Mouse (Mus musculus) forebrain, embryonic 10.5 days (tissue): ENCODE data around the gene Olfr1443. TPM values are rescaled to one million over a fixed set of nuclear protein-coding genes. Genes with fewer than 3 reads are reported as not detected.
"Not testable (repeated sequence)": the region's sequence is repeated elsewhere in the genome, so short reads cannot be mapped to it uniquely, and the experiment has no call there.

Source experiments
- DNase-seq: peaks from one replicate; pipeline ENCODE4 v3.0.0-alpha.2; 2017; ENCODE audit warnings: low spot score; ENCODE audit errors: extremely low spot score
- H3K27ac ChIP-seq: fragments of 300-500 bp; sonication (generic); 2 replicates; pipeline ENCODE4 v1.5.1; 2016; ENCODE audit warnings: mild to moderate bottlenecking
- H3K27me3 ChIP-seq: fragments of 300-500 bp; sonication (generic); 2 replicates; pipeline ENCODE4 v1.6.1; 2016; ENCODE audit warnings: mild to moderate bottlenecking; ENCODE audit not compliant: poor library complexity, severe bottlenecking
- H3K36me3 ChIP-seq: fragments of 300-500 bp; sonication (generic); replicated peaks from 2 replicates; pipeline ENCODE4 v1.6.1; 2016; ENCODE audit warnings: mild to moderate bottlenecking, moderate library complexity
- H3K4me1 ChIP-seq: fragments of 300-500 bp; sonication (generic); 2 replicates; pipeline ENCODE4 v1.6.1; 2016
- H3K4me3 ChIP-seq: fragments of 300-500 bp; sonication (generic); 2 replicates; pipeline ENCODE4 v1.5.1; 2016; ENCODE audit warnings: mild to moderate bottlenecking, moderate library complexity
- H3K9me3 ChIP-seq: fragments of 300-500 bp; sonication (generic); 2 replicates; pipeline ENCODE4 v1.6.1; 2016; ENCODE audit warnings: mild to moderate bottlenecking, moderate library complexity
- WGBS: fragments of 180-500 bp; shearing (Covaris S2); methylation state at CpG from one replicate; pipeline ENCODE4 v1.1.7; 2016; 5-methylcytosine and 5-hydroxymethylcytosine counted together
- polyA plus RNA-seq: library from polyadenylated mRNA; unstranded; fragments of >200 nt; fragmentation: Nextera tagmentation; extraction: Ambion mirVana; gene quantifications from 2 replicates; pipeline ENCODE4 v1.2.1, GENCODE M21; 2016

Gene Olfr1443
- polyA plus RNA-seq, 1 experiment from 2014 or later = not detected

DNA sequence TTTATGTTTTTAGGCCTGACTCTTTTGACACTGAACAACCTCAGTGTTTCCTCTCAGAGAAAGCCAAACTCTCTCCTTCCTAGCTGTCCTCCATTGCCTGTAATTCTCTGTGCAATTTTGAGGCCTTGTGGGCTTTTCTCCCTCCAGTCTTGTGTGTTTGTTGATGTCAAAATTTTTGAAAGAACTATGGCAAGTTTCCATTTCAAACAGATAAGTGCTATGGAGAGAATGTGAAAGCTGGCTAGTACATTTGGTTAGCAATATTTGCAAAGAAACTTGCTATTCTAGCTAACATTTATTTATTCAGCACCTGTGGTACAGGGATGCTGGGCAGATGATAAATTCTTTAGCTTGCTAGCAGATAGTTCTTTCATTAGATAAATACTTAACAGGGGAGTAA is 18.3 kb downstream of the Olfr1443 start:
- no peak overlapping the region for H3K27ac ChIP-seq
- no peak overlapping the region for H3K4me3 ChIP-seq
- H3K4me1 ChIP-seq = no peaks in the 10 kb centered on the region
- DNase-seq = no peak
- H3K27me3 ChIP-seq = no peaks in the 10 kb centered on the region
- H3K9me3 ChIP-seq = no peaks in the 10 kb centered on the region
- H3K36me3 ChIP-seq = no peaks in the 10 kb centered on the region

DNA sequence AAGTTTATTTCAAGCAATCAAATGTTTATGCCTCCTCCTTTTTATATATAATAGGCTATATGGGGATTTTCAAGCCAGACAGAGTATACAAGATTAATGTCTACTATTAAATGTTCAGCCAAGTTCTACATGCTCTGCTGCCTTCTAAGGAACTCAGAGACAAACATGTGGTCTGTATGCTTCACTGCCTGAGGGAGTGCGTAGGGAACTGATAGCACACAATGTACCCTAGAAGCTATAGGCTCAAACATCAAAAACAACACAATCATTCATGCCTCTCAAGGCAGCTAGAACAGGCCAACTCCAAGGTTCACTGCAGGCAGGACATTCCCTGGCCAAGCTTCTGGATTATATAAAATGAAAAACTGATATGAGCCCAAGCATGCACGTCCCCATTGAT is 30.5 kb downstream of the Olfr1443 start:
- H3K36me3 ChIP-seq = no peaks in the 10 kb centered on the region
- no peaks in the 10 kb centered on the region for H3K27me3 ChIP-seq
- 83% methylated on average over 2 of the region's 2 CpGs for WGBS
- no peaks in the 10 kb centered on the region for H3K4me1 ChIP-seq
- H3K4me3 ChIP-seq = no peak overlapping the region
- no peak overlapping the region for H3K27ac ChIP-seq
- no peak for DNase-seq
- H3K9me3 ChIP-seq = no peaks in the 10 kb centered on the region

DNA sequence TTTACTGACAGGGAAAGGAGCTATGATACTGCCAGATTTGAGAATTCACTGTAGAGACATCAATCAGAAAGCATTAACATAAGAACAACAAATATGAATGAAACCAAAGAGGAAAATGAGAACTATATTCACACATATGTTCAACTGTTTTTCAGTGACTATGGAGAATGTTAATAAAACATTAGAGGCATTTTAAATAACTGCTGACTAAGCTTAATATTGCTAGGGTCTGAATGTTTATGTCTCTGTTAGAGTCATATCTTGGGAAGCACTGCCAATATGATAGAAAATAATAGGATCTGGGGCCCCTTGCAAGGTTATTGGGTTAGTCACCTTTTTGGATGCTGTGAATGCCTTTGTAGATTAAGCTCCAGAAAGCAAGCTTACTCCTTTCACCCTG is 31.1 kb downstream of the Olfr1443 start:
- Histone ChIP-seq H3K4me3 (no peak overlapping the region), H3K27ac (no peak overlapping the region), H3K36me3 (no peaks in the 10 kb centered on the region), H3K27me3 (no peaks in the 10 kb centered on the region), H3K4me1 (no peaks in the 10 kb centered on the region), H3K9me3 (no peaks in the 10 kb centered on the region)
- no peak for DNase-seq

DNA sequence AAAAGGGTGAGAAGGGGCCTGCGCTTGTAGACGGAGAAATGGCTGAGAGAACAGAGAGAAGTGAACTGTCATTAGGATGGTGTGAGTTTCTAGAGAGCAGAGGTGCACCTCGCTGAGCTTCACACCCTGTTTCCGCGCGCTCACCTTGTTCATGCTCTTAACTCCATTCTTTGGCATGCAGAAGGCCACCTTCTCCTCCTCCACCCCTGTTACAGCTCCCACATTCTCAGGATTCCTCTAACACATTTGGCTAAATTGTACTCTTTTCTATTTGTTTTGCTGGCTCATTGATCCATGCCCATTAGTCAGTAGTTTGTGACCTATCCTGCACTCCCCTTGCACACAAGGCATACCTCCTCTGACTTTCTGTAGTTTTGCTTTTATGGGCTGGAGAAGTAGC is 41.3 kb downstream of the Olfr1443 start:
- no peak overlapping the region for H3K27ac ChIP-seq
- H3K4me3 ChIP-seq = no peak overlapping the region
- no peaks in the 10 kb centered on the region for H3K36me3 ChIP-seq
- DNase-seq = no peak
- H3K9me3 ChIP-seq = no peaks in the 10 kb centered on the region
- 81% methylated on average over 6 of the region's 6 CpGs for WGBS
- no peaks in the 10 kb centered on the region for H3K27me3 ChIP-seq
- no peaks in the 10 kb centered on the region for H3K4me1 ChIP-seq

DNA sequence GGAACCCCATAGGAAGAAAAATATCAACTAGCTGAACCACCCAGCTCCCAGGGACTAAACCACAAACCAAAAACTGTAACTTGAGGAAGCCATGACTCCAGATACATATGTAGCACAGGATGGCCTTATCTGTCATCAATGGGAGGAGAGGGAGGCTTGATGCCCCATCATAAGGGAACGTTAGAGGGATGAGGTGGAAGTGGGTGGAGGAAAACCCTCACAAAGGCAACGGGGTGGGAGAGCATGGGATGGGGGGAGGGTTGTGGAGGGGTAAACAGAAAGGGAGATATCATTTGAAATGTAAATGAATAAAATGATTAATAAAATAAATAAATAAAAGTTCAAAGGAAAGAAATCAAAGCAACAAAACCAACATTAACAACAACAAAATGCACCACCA is 42.6 kb downstream of the Olfr1443 start:
- WGBS = 88% methylated on average over 2 of the region's 2 CpGs
- H3K9me3 ChIP-seq = no peaks in the 10 kb centered on the region
- H3K27me3 ChIP-seq = no peaks in the 10 kb centered on the region
- H3K36me3 ChIP-seq = no peaks in the 10 kb centered on the region
- no peak overlapping the region for H3K27ac ChIP-seq
- no peaks in the 10 kb centered on the region for H3K4me1 ChIP-seq
- H3K4me3 ChIP-seq = no peak overlapping the region
- DNase-seq = no peak

DNA sequence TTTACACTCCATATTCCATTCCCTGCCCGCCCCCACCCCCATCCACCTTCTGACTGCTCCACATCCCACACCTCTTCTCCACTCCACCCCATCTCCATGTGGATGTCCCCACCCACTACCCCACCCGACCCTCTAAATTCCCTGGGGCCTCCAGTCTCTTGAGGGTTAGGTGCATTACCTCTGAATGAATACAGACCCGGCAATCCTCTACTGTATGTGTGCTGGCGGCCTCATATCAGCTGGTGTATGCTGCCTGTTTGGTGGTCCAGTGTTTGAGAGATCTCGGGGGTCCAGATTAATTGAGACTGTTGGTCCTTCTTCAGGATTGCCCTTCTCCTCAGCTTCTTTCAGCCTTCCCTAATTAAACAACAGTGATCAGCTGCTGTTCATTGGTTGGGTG is 43.0 kb downstream of the Olfr1443 start:
- not testable (repeated sequence) for H3K4me3 ChIP-seq, H3K27me3 ChIP-seq, H3K4me1 ChIP-seq, H3K36me3 ChIP-seq, DNase-seq, H3K27ac ChIP-seq, H3K9me3 ChIP-seq
- WGBS = 82% methylated on average over 5 of the region's 5 CpGs

DNA sequence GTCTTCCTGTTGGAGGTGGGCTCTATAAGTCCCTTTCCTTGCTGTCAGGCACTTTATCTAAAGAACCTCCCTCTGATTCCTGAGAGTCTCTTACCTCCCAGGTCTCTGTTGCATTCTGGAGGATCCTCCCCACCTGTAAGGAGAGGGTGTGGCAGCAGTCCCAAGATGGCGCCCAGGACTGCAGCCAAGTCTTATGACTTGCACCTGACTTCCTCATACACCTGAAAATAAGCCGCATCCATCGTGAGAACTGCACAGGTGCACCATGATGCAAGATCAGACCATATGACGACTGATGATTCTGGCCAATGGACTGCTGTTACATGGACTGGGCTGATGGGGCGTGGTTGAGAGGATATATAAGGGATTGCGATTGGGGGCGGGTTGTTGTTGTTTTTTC is 43.7 kb downstream of the Olfr1443 start:
- not testable (repeated sequence) for H3K9me3 ChIP-seq, H3K4me1 ChIP-seq, H3K4me3 ChIP-seq, H3K36me3 ChIP-seq, H3K27ac ChIP-seq, H3K27me3 ChIP-seq, DNase-seq
- 92% methylated on average over 7 of the region's 7 CpGs for WGBS

DNA sequence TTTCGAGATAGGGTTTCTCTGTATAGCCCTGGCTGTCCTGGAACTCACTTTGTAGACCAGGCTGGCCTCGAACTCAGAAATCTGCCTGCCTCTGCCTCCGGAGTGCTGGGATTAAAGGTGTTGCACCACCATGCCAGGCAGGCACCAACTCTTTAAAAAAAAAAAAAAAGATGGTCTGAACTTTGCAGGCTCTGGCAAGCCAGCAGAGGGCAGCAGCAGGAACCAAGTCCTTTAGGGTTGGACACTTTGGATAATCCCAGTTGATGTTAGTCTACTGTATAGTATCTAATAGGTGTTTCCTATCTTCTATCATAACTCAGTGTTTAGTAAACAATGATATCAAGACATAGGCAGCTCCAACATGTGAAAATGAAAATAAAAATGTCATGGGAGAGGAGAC is 44.4 kb downstream of the Olfr1443 start:
- no peaks in the 10 kb centered on the region for H3K4me1 ChIP-seq
- no peaks in the 10 kb centered on the region for H3K36me3 ChIP-seq
- 75% methylated on average over 3 of the region's 3 CpGs for WGBS
- no peaks in the 10 kb centered on the region for H3K27me3 ChIP-seq
- H3K4me3 ChIP-seq = no peak overlapping the region
- no peak overlapping the region for H3K27ac ChIP-seq
- no peak for DNase-seq
- H3K9me3 ChIP-seq = no peaks in the 10 kb centered on the region

DNA sequence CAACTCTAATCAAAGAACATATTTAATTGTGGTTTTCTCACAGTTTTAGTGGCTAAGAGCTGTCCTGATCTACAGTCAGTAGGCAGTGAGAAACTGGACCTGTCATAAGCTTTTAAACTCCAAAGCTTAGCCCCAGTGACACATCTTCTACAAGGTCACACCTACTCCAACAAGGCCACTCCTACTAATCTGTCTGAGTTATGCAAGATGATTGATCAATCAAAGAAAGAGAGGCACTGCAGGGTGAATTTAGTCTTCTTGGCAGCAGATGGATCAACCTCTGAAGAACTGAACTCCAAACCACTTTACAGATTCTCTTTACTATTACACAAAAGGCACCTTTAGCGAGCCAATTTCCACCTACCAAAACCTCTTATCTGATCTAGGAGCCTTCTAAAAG is 47.9 kb downstream of the Olfr1443 start:
- no peak for DNase-seq

DNA sequence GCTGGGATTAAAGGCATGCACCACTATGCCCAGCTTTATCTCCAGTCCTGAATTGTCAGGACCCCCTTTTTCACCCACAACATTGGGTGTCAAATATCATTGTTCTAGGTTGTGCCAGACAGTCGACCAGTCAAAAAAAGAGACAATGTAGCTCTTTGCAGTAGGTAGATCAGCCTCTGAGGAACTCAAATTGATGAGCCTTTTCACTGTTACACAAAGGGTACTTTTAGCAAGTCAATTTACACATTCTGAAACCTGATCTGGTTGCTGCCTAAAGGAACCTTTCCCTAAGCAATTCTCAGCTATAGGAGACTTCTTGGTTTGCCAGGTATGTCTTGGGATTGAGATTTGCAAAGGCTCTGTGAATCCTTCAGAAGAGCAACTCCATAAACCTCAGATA is 53.1 kb downstream of the Olfr1443 start:
- no peaks in the 10 kb centered on the region for H3K4me1 ChIP-seq
- 67% methylated on average over 1 of the region's 1 CpGs for WGBS
- H3K9me3 ChIP-seq = no peaks in the 10 kb centered on the region

More for the DNA sequence above, 47.9 kb downstream of the Olfr1443 start:
- no peaks in the 10 kb centered on the region for H3K27me3 ChIP-seq
- 84% methylated on average over 1 of the region's 1 CpGs for WGBS
- no peaks in the 10 kb centered on the region for H3K9me3 ChIP-seq
- H3K4me3 ChIP-seq = no peak overlapping the region
- H3K36me3 ChIP-seq = no peaks in the 10 kb centered on the region
- H3K27ac ChIP-seq = no peak overlapping the region
- H3K4me1 ChIP-seq = no peaks in the 10 kb centered on the region

DNA sequence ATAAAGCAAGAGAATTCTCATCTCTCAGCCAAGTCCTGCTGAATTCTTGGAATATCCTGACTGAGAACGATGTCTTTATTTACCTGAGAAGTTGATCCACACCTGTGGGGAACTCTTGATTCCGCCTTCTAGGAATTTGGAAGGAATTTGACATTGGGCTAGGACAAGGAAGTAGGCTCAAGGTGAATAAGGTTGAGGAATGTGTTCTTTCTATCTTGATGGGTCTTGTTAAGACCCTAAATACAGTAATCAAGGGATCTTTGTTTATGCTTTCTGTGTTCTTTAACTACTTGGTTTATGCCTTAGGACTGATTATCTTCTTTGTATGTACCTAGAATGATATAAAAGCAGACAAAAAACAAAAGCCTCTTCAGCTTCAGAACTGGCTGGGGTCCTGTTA is 54.0 kb downstream of the Olfr1443 start:
- H3K27me3 ChIP-seq = no peaks in the 10 kb centered on the region
- H3K9me3 ChIP-seq = no peaks in the 10 kb centered on the region
- H3K4me1 ChIP-seq = no peaks in the 10 kb centered on the region
- no peak for DNase-seq
- no peaks in the 10 kb centered on the region for H3K36me3 ChIP-seq
- WGBS = 90% methylated on average over 2 of the region's 2 CpGs
- H3K4me3 ChIP-seq = no peak overlapping the region
- H3K27ac ChIP-seq = no peak overlapping the region

More for the DNA sequence above, 53.1 kb downstream of the Olfr1443 start:
- DNase-seq = no peak
- H3K4me3 ChIP-seq = no peak overlapping the region
- no peaks in the 10 kb centered on the region for H3K27me3 ChIP-seq
- no peaks in the 10 kb centered on the region for H3K36me3 ChIP-seq
- H3K27ac ChIP-seq = no peak overlapping the region

Other genes with a start within 250 kb of the Olfr1443 start
- gene Mpeg1, start 217.3 kb upstream of the Olfr1443 start, polyA plus RNA-seq = 0.11 and 0.17 TPM in 2 replicates
- 31.7 and 34.3 TPM in 2 replicates for gene Dtx4, start 176.7 kb upstream of the Olfr1443 start, polyA plus RNA-seq
- gene Fam111a, start 132.4 kb upstream of the Olfr1443 start, polyA plus RNA-seq = 21.0 and 22.0 TPM in 2 replicates
- gene Gm4952, start 78.1 kb upstream of the Olfr1443 start, polyA plus RNA-seq = not detected in 2 replicates
- not detected in 2 replicates for gene Glyat, start 44.8 kb upstream of the Olfr1443 start, polyA plus RNA-seq
- gene Olfr1442, start 7.7 kb upstream of the Olfr1443 start, polyA plus RNA-seq = not detected in 2 replicates
- gene Keg1, start 17.7 kb downstream of the Olfr1443 start, polyA plus RNA-seq = not detected in 2 replicates
- gene Cntf, start 87.5 kb downstream of the Olfr1443 start, polyA plus RNA-seq = 1.9 and 2.1 TPM in 2 replicates
- 14.1 and 14.3 TPM in 2 replicates for gene Zfp91, start 118.0 kb downstream of the Olfr1443 start, polyA plus RNA-seq
- 0.76 and 0.77 TPM in 2 replicates for gene Lpxn, start 118.1 kb downstream of the Olfr1443 start, polyA plus RNA-seq
- not detected in 2 replicates for gene Gm5244, start 168.6 kb downstream of the Olfr1443 start, polyA plus RNA-seq
- not detected in 2 replicates for gene Olfr1444, start 179.2 kb downstream of the Olfr1443 start, polyA plus RNA-seq
- gene Olfr1445, start 205.7 kb downstream of the Olfr1443 start, polyA plus RNA-seq = not detected in 2 replicates
- gene Olfr1446, start 215.4 kb downstream of the Olfr1443 start, polyA plus RNA-seq = not detected in 2 replicates
- gene Olfr1447, start 225.6 kb downstream of the Olfr1443 start, polyA plus RNA-seq = not detected in 2 replicates
- gene Olfr1448, start 246.3 kb downstream of the Olfr1443 start, polyA plus RNA-seq = not detected in 2 replicates